Mouse (Mus musculus): ENCODE measurements around the gene Memo1. TPM values are rescaled to one million over a fixed set of nuclear protein-coding genes. Genes with fewer than 3 reads are reported as not detected.
"Not testable (repeated sequence)": the region's sequence is repeated elsewhere in the genome, so short reads cannot be mapped to it uniquely, and the experiment has no call there.

Memo1 gene
- polyA plus RNA-seq, 1 experiment from 2014 or later, result 79.4 TPM

DNA sequence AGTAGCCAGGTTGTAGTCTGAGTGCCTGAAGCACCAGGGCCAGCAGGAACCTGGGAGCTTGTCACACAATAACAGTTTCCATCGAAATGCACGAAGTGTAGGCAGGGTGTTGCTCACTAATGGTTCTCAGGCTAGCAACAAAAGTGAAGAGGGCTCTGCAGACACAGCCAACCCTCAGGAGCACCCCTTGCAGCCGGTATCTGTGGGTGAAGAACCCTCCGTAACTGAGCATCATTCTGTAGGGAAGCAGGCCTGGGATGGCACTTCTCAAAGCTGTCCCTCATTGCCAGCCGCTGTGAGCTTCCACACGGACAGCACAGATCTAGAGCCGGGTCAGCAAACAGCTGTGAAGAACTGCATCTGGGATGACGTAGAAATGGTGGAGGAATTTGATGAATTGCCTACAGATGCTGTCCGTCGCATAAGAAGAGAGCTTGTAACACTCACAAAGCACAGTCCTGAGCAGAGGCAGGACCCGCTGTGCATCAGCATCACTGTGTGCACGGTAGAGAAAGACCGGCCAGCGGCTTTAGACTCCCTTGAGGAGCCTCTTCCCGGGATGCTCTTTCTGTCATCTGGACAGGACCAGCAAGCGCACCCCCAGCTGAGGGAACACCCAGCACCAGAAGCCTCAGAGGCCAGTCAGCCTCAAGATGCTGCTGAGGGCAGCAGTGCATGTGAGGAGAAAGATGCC, 82.3 kb downstream of the Memo1 start:
- not testable (repeated sequence) for H3K27ac ChIP-seq; H3K27me3 ChIP-seq; H3K4me2 ChIP-seq (replicated peaks); ATAC-seq (ENCODE audit: low FRiP score, low read depth); H3K4me1 ChIP-seq; H3K9ac ChIP-seq; H3K9me3 ChIP-seq; H3K4me3 ChIP-seq
- H3K36me3 ChIP-seq, result peaks cover 26% of the 10 kb centered on the region
- WGBS, result 77% methylated on average over 16 of the region's 16 CpGs

DNA sequence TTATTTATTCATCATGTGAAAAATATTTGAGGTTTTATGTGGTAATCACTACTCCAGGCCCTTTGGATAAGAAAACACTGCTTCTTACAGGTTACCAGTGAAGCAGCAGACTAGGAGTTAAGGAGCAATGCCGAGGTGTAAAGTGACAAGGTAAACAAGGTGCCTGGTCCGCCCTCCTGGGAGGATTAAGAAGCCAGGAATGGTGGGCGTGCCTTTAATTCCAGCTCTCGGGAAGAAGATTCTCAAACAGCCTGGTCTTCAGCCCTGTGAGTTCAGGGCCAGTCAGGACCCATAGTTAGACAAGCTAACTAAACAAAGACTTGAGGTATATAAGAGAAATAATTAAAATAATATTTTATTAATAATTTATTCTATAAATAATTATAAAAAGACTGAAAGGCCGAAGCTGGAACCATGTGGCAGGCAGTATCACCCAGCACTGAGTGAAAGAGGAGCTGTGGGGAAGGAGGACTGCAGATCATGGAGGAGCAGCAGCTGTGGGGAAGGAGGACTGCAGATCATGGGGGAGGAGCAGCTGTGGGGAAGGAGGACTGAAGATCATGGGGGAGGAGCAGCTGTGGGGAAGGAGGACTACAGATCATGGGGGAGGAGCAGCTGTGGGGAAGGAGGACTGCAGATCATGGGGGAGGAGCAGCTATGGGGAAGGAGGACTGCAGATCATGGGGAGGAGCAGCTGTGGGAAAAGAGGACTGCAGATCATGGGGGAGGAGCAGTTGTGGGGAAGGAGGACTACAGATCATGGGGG, 86.0 kb downstream of the Memo1 start:
- Histone ChIP-seq H3K36me3 (peaks cover 26% of the 10 kb centered on the region), H3K9ac (no peak overlapping the region), H3K27me3 (no peaks in the 10 kb centered on the region), H3K4me2 (replicated peaks) (no peak overlapping the region), H3K9me3 (no peaks in the 10 kb centered on the region), H3K27ac (no peak overlapping the region), H3K4me3 (no peak overlapping the region), H3K4me1 (no peaks in the 10 kb centered on the region)
- WGBS, result 30% methylated on average over 5 of the region's 5 CpGs
- no peak for ATAC-seq (ENCODE audit: low FRiP score, low read depth)

DNA sequence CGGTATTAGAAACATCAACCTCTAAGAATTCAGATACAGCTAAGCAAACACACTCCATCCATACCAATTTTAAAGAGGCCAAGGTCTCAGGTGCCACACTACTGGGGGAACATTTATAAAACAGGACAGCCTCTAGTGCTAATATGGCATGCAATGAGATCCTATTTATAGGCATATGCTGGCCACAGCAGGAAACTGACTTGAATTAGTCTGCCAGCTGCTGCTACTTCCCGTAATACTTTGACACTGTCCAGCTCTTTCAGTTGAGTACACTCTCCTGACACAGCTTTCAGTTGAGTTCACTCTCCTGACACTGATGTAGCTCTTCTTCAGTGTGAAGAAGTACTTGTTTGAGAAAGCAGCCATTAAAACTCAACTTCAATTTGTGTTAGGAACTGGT, 99.4 kb downstream of the Memo1 start:
- Histone ChIP-seq H3K27ac (no peak overlapping the region), H3K36me3 (0 out of 2 replicates have a peak, but pooled peaks cover 5% of the 10 kb centered on the region), H3K9me3 (no peaks in the 10 kb centered on the region), H3K4me2 (replicated peaks) (no peak overlapping the region), H3K4me3 (no peak overlapping the region), H3K9ac (no peak overlapping the region), H3K27me3 (no peaks in the 10 kb centered on the region), H3K4me1 (peaks cover 10% of the 10 kb centered on the region)
- ATAC-seq (ENCODE audit: low FRiP score, low read depth), result peak; percentile 64; the same call in 1 of the 2 replicates
- WGBS, result 44% methylated on average over 2 of the region's 2 CpGs

DNA sequence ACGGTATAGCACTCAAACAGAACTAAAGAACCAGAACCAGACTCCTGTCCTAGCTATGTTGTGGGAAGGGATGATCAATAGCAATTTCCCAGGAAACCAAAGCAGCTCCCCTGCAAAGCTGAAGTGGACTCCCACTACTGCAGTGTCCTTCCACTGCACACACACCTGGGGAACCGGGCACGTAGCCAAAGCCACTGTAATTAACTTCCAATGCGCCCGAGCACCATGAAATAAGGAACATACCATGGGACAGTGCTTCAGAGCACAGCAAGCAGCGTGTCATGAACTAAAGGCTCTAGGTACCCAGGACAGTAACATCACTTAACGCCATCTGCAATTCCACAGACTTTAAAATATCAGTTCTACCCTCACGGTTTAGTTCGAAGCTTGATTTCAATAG, 100.6 kb downstream of the Memo1 start:
- H3K27me3 ChIP-seq, result no peaks in the 10 kb centered on the region
- H3K4me2 ChIP-seq (replicated peaks), result no peak overlapping the region
- H3K4me3 ChIP-seq, result no peak overlapping the region
- H3K4me1 ChIP-seq, result peaks cover 10% of the 10 kb centered on the region
- no peaks in the 10 kb centered on the region for H3K9me3 ChIP-seq
- ATAC-seq (ENCODE audit: low FRiP score, low read depth), result peak; percentile 28; the same call in 1 of the 2 replicates
- no peak overlapping the region for H3K9ac ChIP-seq
- H3K36me3 ChIP-seq, result 0 out of 2 replicates have a peak, but pooled peaks cover 4% of the 10 kb centered on the region
- H3K27ac ChIP-seq, result no peak overlapping the region
- whole genome bisulfite sequencing, result 59% methylated on average over 9 of the region's 9 CpGs

DNA sequence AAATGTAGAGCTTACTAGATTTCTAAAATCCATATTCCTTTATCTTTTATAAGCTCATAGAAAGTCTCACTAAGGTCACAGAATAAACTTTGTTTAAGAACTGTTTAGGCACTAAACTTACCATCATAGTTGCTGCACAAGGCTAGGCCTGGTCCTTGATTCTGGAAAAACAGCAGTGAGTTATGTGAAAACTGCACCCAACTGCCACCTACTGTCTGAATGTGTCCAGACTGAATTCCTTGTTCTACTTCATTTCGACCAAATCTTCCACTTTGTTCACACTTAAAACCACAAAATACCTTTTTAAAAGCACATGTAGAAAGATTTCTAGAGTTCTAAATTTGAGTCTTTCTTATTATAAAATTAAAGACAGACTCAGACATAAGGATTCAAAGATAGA, 101.9 kb downstream of the Memo1 start:
- Histone ChIP-seq H3K27ac (no peak overlapping the region), H3K4me2 (replicated peaks) (no peak overlapping the region), H3K9me3 (no peaks in the 10 kb centered on the region), H3K9ac (no peak overlapping the region), H3K4me3 (no peak overlapping the region), H3K36me3 (0 out of 2 replicates have a peak, but pooled peaks cover 4% of the 10 kb centered on the region), H3K4me1 (peaks cover 10% of the 10 kb centered on the region), H3K27me3 (no peaks in the 10 kb centered on the region)
- ATAC-seq (ENCODE audit: low FRiP score, low read depth), result no peak
- WGBS, result 76% methylated on average over 1 of the region's 1 CpGs

DNA sequence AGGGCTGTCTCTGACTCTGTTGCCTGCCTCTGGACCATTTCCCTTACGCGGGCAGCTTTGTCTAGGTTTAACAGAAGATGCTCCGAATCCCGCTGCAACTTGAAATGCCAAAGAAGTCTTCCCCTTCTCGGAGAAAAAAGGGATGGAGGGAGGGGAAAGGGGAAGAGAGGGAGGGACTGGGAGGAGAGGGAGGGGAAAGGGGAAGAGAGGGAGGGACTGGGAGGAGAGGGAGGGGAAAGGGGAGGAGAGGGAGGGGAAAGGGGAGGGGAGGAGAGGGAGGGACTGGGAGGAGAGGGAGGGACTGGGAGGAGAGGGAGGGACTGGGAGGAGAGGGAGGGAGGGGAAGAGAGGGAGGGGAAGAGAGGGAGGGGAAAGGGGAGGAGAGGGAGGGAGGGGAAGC, 103.9 kb downstream of the Memo1 start:
- Histone ChIP-seq H3K4me2 (replicated peaks) (no peak overlapping the region), H3K27me3 (no peaks in the 10 kb centered on the region), H3K9me3 (no peaks in the 10 kb centered on the region), H3K36me3 (0 out of 2 replicates have a peak, but pooled peaks cover 4% of the 10 kb centered on the region), H3K9ac (no peak overlapping the region), H3K4me1 (peaks cover 10% of the 10 kb centered on the region), H3K27ac (no peak overlapping the region), H3K4me3 (no peak overlapping the region)
- no peak for ATAC-seq (ENCODE audit: low FRiP score, low read depth)
- 83% methylated on average over 5 of the region's 5 CpGs for WGBS

DNA sequence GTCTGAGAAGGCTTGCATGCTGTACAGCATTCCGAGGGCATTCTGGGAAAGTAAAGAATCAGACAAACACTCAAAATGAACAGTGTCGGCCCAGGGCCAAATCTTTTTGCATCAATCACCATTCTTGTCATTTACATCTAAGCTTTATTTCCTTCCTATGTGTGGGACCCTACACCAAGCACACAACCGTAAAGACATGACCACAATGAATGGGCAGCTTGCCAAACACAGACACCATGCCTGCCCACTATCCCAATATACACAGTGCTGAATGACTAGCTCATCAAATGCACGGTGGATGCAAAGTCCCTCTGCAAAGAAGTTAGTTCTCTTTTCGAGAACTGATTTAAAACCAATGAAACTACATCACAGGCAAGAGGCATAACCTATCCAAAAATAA, 109.1 kb downstream of the Memo1 start:
- Histone ChIP-seq H3K36me3 (0 out of 2 replicates have a peak, but pooled peaks cover 2% of the 10 kb centered on the region), H3K27me3 (no peaks in the 10 kb centered on the region), H3K9me3 (no peaks in the 10 kb centered on the region), H3K27ac (no peak overlapping the region), H3K4me1 (no peaks in the 10 kb centered on the region), H3K9ac (no peak overlapping the region), H3K4me3 (no peak overlapping the region), H3K4me2 (replicated peaks) (no peak overlapping the region)
- no peak for ATAC-seq (ENCODE audit: low FRiP score, low read depth)
- 72% methylated on average over 5 of the region's 5 CpGs for WGBS

DNA sequence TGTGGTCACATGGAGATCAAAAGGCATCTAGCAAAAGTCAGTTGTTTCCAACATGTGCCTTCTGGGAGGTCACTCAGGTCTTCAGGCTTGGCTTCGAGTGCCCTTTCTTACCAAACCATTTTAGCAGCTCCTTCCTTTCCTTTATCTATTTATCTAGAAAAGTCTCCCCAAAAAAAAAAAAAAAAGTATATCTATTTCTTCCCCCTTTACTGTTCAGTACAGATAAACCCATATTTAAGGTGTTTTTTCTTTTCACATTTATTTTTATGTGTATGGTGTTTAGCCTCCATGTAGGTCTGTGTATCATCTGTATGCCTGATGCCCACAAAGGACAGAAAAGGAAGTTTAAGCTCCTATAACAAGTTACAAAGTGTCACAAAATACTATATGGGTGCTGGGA, 110.6 kb downstream of the Memo1 start:
- no peaks in the 10 kb centered on the region for H3K27me3 ChIP-seq
- whole genome bisulfite sequencing, result 85% methylated on average over 1 of the region's 1 CpGs
- no peaks in the 10 kb centered on the region for H3K9me3 ChIP-seq
- H3K4me3 ChIP-seq, result no peak overlapping the region
- no peak overlapping the region for H3K27ac ChIP-seq
- H3K4me2 ChIP-seq (replicated peaks), result no peak overlapping the region
- H3K36me3 ChIP-seq, result no peaks in the 10 kb centered on the region
- H3K4me1 ChIP-seq, result no peaks in the 10 kb centered on the region
- ATAC-seq (ENCODE audit: low FRiP score, low read depth), result no peak
- no peak overlapping the region for H3K9ac ChIP-seq

DNA sequence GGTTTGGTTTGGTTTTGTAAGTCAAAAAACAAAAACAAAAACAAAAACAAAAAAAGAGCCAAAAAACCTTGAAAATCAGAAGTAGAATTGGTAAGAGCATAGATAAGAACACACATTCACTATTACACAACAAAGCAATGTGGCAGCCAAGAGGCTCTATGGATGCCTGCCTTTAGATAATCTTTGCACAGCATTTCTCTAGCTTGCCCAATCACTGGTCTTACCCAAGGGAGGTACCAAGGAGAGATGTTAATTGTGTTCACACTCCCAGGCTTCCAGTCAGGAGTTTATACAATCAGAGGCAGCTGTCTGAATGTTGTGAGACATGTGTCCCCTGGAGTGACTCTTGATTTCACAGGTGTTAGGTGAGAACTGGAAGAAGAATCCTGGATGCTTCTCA, 114.4 kb downstream of the Memo1 start:
- H3K4me3 ChIP-seq, result no peak overlapping the region
- ATAC-seq (ENCODE audit: low FRiP score, low read depth), result no peak
- no peak overlapping the region for H3K4me2 ChIP-seq (replicated peaks)
- no peak overlapping the region for H3K27ac ChIP-seq
- H3K27me3 ChIP-seq, result no peaks in the 10 kb centered on the region
- no peaks in the 10 kb centered on the region for H3K4me1 ChIP-seq
- no peaks in the 10 kb centered on the region for H3K36me3 ChIP-seq
- H3K9me3 ChIP-seq, result no peaks in the 10 kb centered on the region
- H3K9ac ChIP-seq, result no peak overlapping the region

DNA sequence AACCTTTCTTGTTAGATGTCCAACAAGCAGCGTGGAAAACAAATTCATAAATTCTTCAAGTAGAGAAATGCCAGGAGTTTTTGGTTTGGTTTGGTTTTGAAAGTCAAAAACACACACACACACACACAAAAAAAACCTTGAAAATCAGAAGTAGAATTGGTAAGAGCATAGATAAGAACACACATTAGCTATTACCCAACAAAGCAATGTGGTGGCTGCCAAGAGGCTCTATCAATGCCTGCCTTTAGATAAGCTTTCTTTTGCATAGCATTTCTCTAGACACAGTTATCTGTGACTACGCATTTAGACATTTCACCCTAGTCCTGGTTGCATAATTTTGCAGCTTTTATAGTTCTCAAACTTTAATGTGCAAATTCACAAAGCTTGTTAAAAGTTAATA, 115.7 kb downstream of the Memo1 start:
- 96% methylated on average over 2 of the region's 2 CpGs for WGBS
- H3K9me3 ChIP-seq; H3K27me3 ChIP-seq; H3K4me2 ChIP-seq (replicated peaks); H3K9ac ChIP-seq; H3K27ac ChIP-seq; H3K4me3 ChIP-seq; ATAC-seq (ENCODE audit: low FRiP score, low read depth); H3K36me3 ChIP-seq; H3K4me1 ChIP-seq: not testable (repeated sequence)

DNA sequence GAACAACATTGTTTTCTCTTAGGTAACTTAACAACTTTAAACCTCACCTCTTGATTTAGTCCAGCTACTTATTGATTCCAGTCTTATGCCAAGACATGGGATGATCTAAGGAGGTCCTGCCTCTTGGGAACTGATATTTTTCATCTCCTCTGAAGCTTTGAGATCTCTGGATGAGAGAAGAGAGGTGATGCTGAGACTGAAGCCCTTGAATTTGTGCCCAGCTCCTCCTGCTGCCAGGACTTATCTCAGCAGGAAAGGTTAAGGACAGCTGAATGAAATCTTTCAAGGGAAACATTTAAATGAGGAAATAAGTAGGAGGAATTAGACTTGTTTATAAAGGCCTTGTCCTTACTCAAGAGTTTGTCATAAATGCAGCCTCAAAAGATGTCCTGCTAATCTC, 121.6 kb downstream of the Memo1 start:
- ATAC-seq (ENCODE audit: low FRiP score, low read depth), result no peak
- H3K4me1 ChIP-seq, result no peaks in the 10 kb centered on the region
- no peaks in the 10 kb centered on the region for H3K27me3 ChIP-seq
- H3K9ac ChIP-seq, result no peak overlapping the region
- no peaks in the 10 kb centered on the region for H3K9me3 ChIP-seq
- H3K27ac ChIP-seq, result no peak overlapping the region
- no peak overlapping the region for H3K4me2 ChIP-seq (replicated peaks)
- H3K4me3 ChIP-seq, result no peak overlapping the region
- no peaks in the 10 kb centered on the region for H3K36me3 ChIP-seq

DNA sequence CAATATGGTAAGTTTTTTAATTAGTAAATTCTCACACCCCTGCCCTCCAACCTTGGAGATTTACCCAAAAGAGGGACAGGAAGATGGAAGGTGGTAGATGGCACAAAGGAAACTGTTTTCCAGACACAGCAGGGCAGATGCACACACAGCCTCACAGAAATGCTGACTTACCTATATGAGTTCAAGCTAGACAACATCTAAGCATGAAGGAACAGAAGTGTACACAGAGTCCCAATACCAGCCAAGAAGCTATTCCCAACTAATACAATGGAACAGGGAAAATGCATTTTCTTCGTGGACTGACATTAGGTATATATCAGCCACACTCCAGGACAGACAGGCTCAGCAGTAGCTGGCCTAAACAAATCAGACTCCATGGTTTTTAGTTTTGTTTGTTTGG, 122.5 kb downstream of the Memo1 start:
- Histone ChIP-seq H3K4me1 (no peaks in the 10 kb centered on the region), H3K9ac (no peak overlapping the region), H3K9me3 (no peaks in the 10 kb centered on the region), H3K27me3 (no peaks in the 10 kb centered on the region), H3K4me2 (replicated peaks) (no peak overlapping the region), H3K27ac (no peak overlapping the region), H3K36me3 (no peaks in the 10 kb centered on the region), H3K4me3 (no peak overlapping the region)
- no peak for ATAC-seq (ENCODE audit: low FRiP score, low read depth)
- 73% methylated on average over 1 of the region's 1 CpGs for WGBS
